Mouse (Mus musculus) embryonic facial prominence, embryonic 11.5 days (tissue): Measurements from ENCODE around the gene Hnrnpul1. TPM values are rescaled to one million over a fixed set of nuclear protein-coding genes. Genes with fewer than 3 reads are reported as not detected.
"Not testable (repeated sequence)": the region's sequence is repeated elsewhere in the genome, so short reads cannot be mapped to it uniquely, and the experiment has no call there.

Experiments
- ATAC-seq: fragments of 200-750 bp; cut with Nextera tagmentation; replicated peaks from 2 replicates; pipeline ENCODE4 v1.8.0; 2017; ENCODE audit warnings: low read depth; ENCODE audit not compliant: insufficient number of reproducible peaks, low FRiP score, low TSS enrichment
- DNase-seq: peaks from one replicate; pipeline ENCODE4 v3.0.0-alpha.2; 2015; ENCODE audit warnings: low spot score
- H3K27ac ChIP-seq: fragments of 300-500 bp; sonication (generic); replicated peaks from 2 replicates; pipeline ENCODE4 v1.5.1; 2014; ENCODE audit warnings: mild to moderate bottlenecking, low read depth, low read length, control low read depth
- H3K27me3 ChIP-seq: fragments of 300-500 bp; sonication (generic); 2 replicates; pipeline ENCODE4 v1.6.1; 2014; ENCODE audit warnings: mild to moderate bottlenecking, low read length, moderate library complexity, mixed read lengths; ENCODE audit not compliant: control insufficient read depth, insufficient read depth
- H3K36me3 ChIP-seq: fragments of 300-500 bp; sonication (generic); replicated peaks from 2 replicates; pipeline ENCODE4 v1.6.1; 2014; ENCODE audit warnings: low read depth, mild to moderate bottlenecking, low read length, moderate library complexity, mixed read lengths; ENCODE audit not compliant: control insufficient read depth, insufficient read depth
- H3K4me1 ChIP-seq: fragments of 300-500 bp; sonication (generic); 2 replicates; pipeline ENCODE4 v1.6.1; 2014; ENCODE audit warnings: low read length, mixed read lengths; ENCODE audit not compliant: control insufficient read depth, insufficient read depth
- H3K4me2 ChIP-seq: fragments of 300-500 bp; sonication (generic); 2 replicates; pipeline ENCODE4 v1.6.1; 2014; ENCODE audit warnings: low read depth, mild to moderate bottlenecking, control low read depth, low read length, moderate library complexity
- H3K4me3 ChIP-seq: fragments of 300-500 bp; sonication (generic); 2 replicates; pipeline ENCODE4 v1.5.1; 2014; ENCODE audit warnings: low read depth, low read length, control low read depth
- H3K9ac ChIP-seq: fragments of 300-500 bp; sonication (generic); replicated peaks from 2 replicates; pipeline ENCODE4 v1.6.1; 2014; ENCODE audit warnings: mild to moderate bottlenecking, control low read depth, low read length
- H3K9me3 ChIP-seq: fragments of 300-500 bp; sonication (generic); replicated peaks from 2 replicates; pipeline ENCODE4 v1.6.1; 2016; ENCODE audit warnings: mild to moderate bottlenecking, low read length, inconsistent platforms, mixed read lengths; ENCODE audit not compliant: control insufficient read depth
- WGBS: fragments of 180-500 bp; shearing (Covaris S2); extraction: QIAGEN DNeasy Blood & Tissue Kit; methylation state at CpG from one replicate; pipeline ENCODE4 v1.1.7; 2014; 5-methylcytosine and 5-hydroxymethylcytosine counted together
- polyA plus RNA-seq: library from polyadenylated mRNA; unstranded; fragments of >200 nt; fragmentation: Nextera tagmentation; extraction: Ambion mirVana; gene quantifications from 2 replicates; pipeline ENCODE4 v1.2.1, GENCODE M21; 2014

Hnrnpul1 gene
- polyA plus RNA-seq, 1 experiment from 2014 or later = 76.8 TPM

- no peak for DNase-seq
- H3K27ac ChIP-seq = no peak overlapping the region
- 94% methylated on average over 5 of the region's 5 CpGs for WGBS
- no peaks in the 10 kb centered on the region for H3K27me3 ChIP-seq
- peaks cover 50% of the 10 kb centered on the region for H3K36me3 ChIP-seq
- ATAC-seq = no peak
- no peak overlapping the region for H3K4me2 ChIP-seq
- no peak overlapping the region for H3K9ac ChIP-seq
- no peaks in the 10 kb centered on the region for H3K4me1 ChIP-seq
- no peaks in the 10 kb centered on the region for H3K9me3 ChIP-seq
- no peak overlapping the region for H3K4me3 ChIP-seq
Observed at GRCm38 (mm10) chr7:25727800-25728199, 26.8 kb downstream of the Hnrnpul1 start.

GRCm38 (mm10) chr7:25725886-25726285 is 28.7 kb downstream of the Hnrnpul1 start:
- no peak overlapping the region for H3K27ac ChIP-seq
- no peak overlapping the region for H3K4me3 ChIP-seq
- no peak overlapping the region for H3K4me2 ChIP-seq
- H3K36me3 ChIP-seq = peaks cover 50% of the 10 kb centered on the region
- no peak overlapping the region for H3K9ac ChIP-seq
- no peak for DNase-seq
- H3K27me3 ChIP-seq = no peaks in the 10 kb centered on the region
- no peaks in the 10 kb centered on the region for H3K9me3 ChIP-seq
- 88% methylated on average over 19 of the region's 19 CpGs for WGBS
- H3K4me1 ChIP-seq = no peaks in the 10 kb centered on the region
- ATAC-seq = no peak

GRCm38 (mm10) chr7:25721776-25722175 is 32.8 kb downstream of the Hnrnpul1 start:
- H3K9me3 ChIP-seq, DNase-seq, H3K9ac ChIP-seq, H3K4me1 ChIP-seq, H3K27me3 ChIP-seq, H3K4me3 ChIP-seq, H3K4me2 ChIP-seq, H3K27ac ChIP-seq, ATAC-seq: not testable (repeated sequence)
- H3K36me3 ChIP-seq = peaks cover 29% of the 10 kb centered on the region

- Histone ChIP-seq H3K4me1 (no peaks in the 10 kb centered on the region), H3K4me2 (no peak overlapping the region), H3K27me3 (no peaks in the 10 kb centered on the region), H3K4me3 (no peak overlapping the region), H3K9ac (no peak overlapping the region), H3K27ac (no peak overlapping the region), H3K36me3 (peaks cover 29% of the 10 kb centered on the region), H3K9me3 (no peaks in the 10 kb centered on the region)
- no peak for ATAC-seq
- 91% methylated on average over 5 of the region's 5 CpGs for WGBS
- DNase-seq = no peak
Observed at GRCm38 (mm10) chr7:25720760-25721159, 33.8 kb downstream of the Hnrnpul1 start.

- DNase-seq = peak; percentile 81
- ATAC-seq = peak; percentile 46; the same call in 1 of the 2 replicates
- WGBS = 60% methylated on average over 10 of the region's 10 CpGs
- Histone ChIP-seq H3K36me3 (peaks cover 31% of the 10 kb centered on the region), H3K4me3 (no peak overlapping the region), H3K9me3 (no peaks in the 10 kb centered on the region), H3K4me2 (no peak overlapping the region), H3K27me3 (no peaks in the 10 kb centered on the region), H3K4me1 (no peaks in the 10 kb centered on the region), H3K27ac (no peak overlapping the region), H3K9ac (no peak overlapping the region)
Observed at GRCm38 (mm10) chr7:25719761-25720610, 34.6 kb downstream of the Hnrnpul1 start.

GRCm38 (mm10) chr7:25718788-25719417 is 35.7 kb downstream of the Hnrnpul1 start, which contains the start of gene Ccdc97:
TSS of gene Ccdc97 (minus strand) at chr7:25719088.
- Histone ChIP-seq H3K4me1 (no peaks in the 10 kb centered on the region), H3K27me3 (no peaks in the 10 kb centered on the region), H3K9ac (peak within 1 kb of the TSS; percentile 76), H3K27ac (peak within 1 kb of the TSS; percentile 56; the same call in 1 of the 2 replicates), H3K9me3 (no peaks in the 10 kb centered on the region), H3K4me2 (peak within 1 kb of the TSS; percentile 76), H3K36me3 (peaks cover 30% of the 10 kb centered on the region), H3K4me3 (peak within 1 kb of the TSS; percentile 70)
- ATAC-seq (peak; percentile 71), DNase-seq (peak; percentile 96)
- WGBS = 5% methylated on average over 32 of the region's 32 CpGs

- peaks cover under 1% of the 10 kb centered on the region; the same call in 1 of the 2 replicates for H3K4me1 ChIP-seq
- no peak for DNase-seq
- H3K9ac ChIP-seq = no peak overlapping the region
- peaks cover 21% of the 10 kb centered on the region for H3K36me3 ChIP-seq
- H3K4me2 ChIP-seq = no peak overlapping the region
- 90% methylated on average over 3 of the region's 3 CpGs for WGBS
- no peak overlapping the region for H3K4me3 ChIP-seq
- ATAC-seq = no peak
- H3K27me3 ChIP-seq = no peaks in the 10 kb centered on the region
- no peak overlapping the region for H3K27ac ChIP-seq
- H3K9me3 ChIP-seq = no peaks in the 10 kb centered on the region
Observed at GRCm38 (mm10) chr7:25717478-25717877, 37.1 kb downstream of the Hnrnpul1 start.

GRCm38 (mm10) chr7:25715731-25716271 is 38.8 kb downstream of the Hnrnpul1 start:
- WGBS = 95% methylated on average over 22 of the region's 22 CpGs
- DNase-seq = no peak
- H3K4me2 ChIP-seq = no peak overlapping the region
- H3K4me3 ChIP-seq = no peak overlapping the region
- ATAC-seq = no peak
- H3K9ac ChIP-seq = no peak overlapping the region
- H3K36me3 ChIP-seq = peaks cover 18% of the 10 kb centered on the region
- H3K4me1 ChIP-seq = peaks cover 10% of the 10 kb centered on the region
- H3K27me3 ChIP-seq = no peaks in the 10 kb centered on the region
- no peak overlapping the region for H3K27ac ChIP-seq
- H3K9me3 ChIP-seq = no peaks in the 10 kb centered on the region
